Mouse (Mus musculus) stomach, embryonic 14.5 days (tissue): ENCODE measurements around the gene Eef2k. TPM values are rescaled to one million over a fixed set of nuclear protein-coding genes. Genes with fewer than 3 reads are reported as not detected.

Experiments
- ATAC-seq: fragments of 200-750 bp; cut with Nextera tagmentation; 2 replicates; pipeline ENCODE4 v1.8.0; 2017; ENCODE audit warnings: low read depth, moderate TSS enrichment; ENCODE audit not compliant: insufficient number of reproducible peaks, insufficient read depth, low FRiP score
- H3K27ac ChIP-seq: fragments of 300-500 bp; sonication (generic); 2 replicates; pipeline ENCODE4 v1.5.1; 2014; ENCODE audit warnings: mild to moderate bottlenecking, low read length, moderate library complexity, mixed read lengths
- H3K27me3 ChIP-seq: fragments of 300-500 bp; sonication (generic); 2 replicates; pipeline ENCODE4 v1.6.1; 2014; ENCODE audit warnings: low read length, control low read depth, mixed read lengths; ENCODE audit not compliant: control insufficient read depth, insufficient read depth
- H3K36me3 ChIP-seq: fragments of 300-500 bp; sonication (generic); 2 replicates; pipeline ENCODE4 v1.6.1; 2014; ENCODE audit warnings: mild to moderate bottlenecking, control low read depth, low read length, moderate library complexity, mixed read lengths; ENCODE audit not compliant: control insufficient read depth, insufficient read depth
- H3K4me1 ChIP-seq: fragments of 300-500 bp; sonication (generic); 2 replicates; pipeline ENCODE4 v1.6.1; 2014; ENCODE audit warnings: low read length, control low read depth, mixed read lengths; ENCODE audit not compliant: control insufficient read depth, insufficient read depth
- H3K4me2 ChIP-seq: fragments of 300-500 bp; sonication (generic); replicated peaks from 2 replicates; pipeline ENCODE4 v1.6.1; 2014; ENCODE audit warnings: low read depth, low read length, control low read depth
- H3K4me3 ChIP-seq: fragments of 300-500 bp; sonication (generic); 2 replicates; pipeline ENCODE4 v1.5.1; 2014; ENCODE audit warnings: low read depth, low read length, control low read depth
- H3K9ac ChIP-seq: fragments of 300-500 bp; sonication (generic); replicated peaks from 2 replicates; pipeline ENCODE4 v1.6.1; 2014; ENCODE audit warnings: low read depth, mild to moderate bottlenecking, control low read depth, low read length, moderate library complexity, mixed read lengths
- H3K9me3 ChIP-seq: fragments of 300-500 bp; sonication (generic); 2 replicates; pipeline ENCODE4 v1.6.1; 2016; ENCODE audit warnings: low read depth, low read length, control low read depth; ENCODE audit not compliant: control insufficient read depth
- WGBS: fragments of 180-500 bp; shearing (Covaris S2); extraction: QIAGEN DNeasy Blood & Tissue Kit; methylation state at CpG from one replicate; pipeline ENCODE4 v1.1.7; 2014; 5-methylcytosine and 5-hydroxymethylcytosine counted together
- polyA plus RNA-seq: library from polyadenylated mRNA; unstranded; fragments of >200 nt; fragmentation: Nextera tagmentation; extraction: Ambion mirVana; gene quantifications from 2 replicates; pipeline ENCODE4 v1.2.1, GENCODE M21; 2014

Eef2k gene
- polyA plus RNA-seq, 1 experiment from 2014 or later, result 21.1 TPM

DNA sequence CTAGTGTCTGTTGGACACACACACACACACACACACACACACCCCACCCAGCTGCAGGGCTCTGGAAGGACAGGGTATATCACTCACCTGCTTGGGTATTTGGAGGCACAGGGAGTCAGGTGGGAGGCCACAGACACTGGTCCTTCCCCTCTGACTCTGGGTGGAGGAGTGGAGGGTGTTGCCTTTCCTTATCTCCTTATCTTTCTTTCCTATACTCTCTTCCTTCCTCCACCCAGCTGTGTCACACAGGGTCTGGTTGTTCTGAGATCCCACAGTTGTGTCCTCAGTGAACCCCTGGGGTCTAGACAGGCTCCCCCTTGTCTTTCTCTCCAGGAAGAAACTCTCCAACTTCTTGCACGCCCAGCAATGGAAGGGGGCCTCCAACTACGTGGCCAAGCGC is 37.3 kb downstream of the Eef2k start:
- ATAC-seq, result no peak
- WGBS, result 88% methylated on average over 3 of the region's 3 CpGs
- Histone ChIP-seq H3K27ac (no peak overlapping the region), H3K36me3 (peaks cover 15% of the 10 kb centered on the region), H3K4me3 (no peak overlapping the region), H3K9me3 (no peaks in the 10 kb centered on the region), H3K27me3 (no peaks in the 10 kb centered on the region), H3K4me1 (no peaks in the 10 kb centered on the region), H3K4me2 (no peak overlapping the region), H3K9ac (no peak overlapping the region)

DNA sequence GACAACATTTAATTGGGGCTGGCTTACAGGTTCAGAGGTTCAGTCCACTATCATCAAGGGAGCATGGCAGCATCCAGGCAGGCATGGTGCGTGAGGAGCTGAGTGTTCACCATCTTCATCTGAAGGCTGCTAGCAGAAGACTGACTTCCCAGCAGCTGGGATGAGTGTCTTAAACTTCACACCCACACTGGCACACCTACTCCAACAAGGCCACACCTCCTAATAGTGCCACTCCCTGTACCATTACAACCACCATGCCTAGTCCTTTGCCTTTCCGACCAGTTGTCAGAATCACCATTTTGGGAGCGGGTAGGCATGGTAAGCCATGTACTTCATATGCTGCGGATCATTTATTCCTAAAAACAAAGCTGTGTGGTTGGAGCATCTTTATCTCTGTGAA is 38.1 kb downstream of the Eef2k start:
- 97% methylated on average over 4 of the region's 4 CpGs for WGBS
- H3K4me3 ChIP-seq, result no peak overlapping the region
- no peaks in the 10 kb centered on the region for H3K9me3 ChIP-seq
- no peak overlapping the region for H3K4me2 ChIP-seq
- no peaks in the 10 kb centered on the region for H3K4me1 ChIP-seq
- H3K36me3 ChIP-seq, result peaks cover 19% of the 10 kb centered on the region
- no peak for ATAC-seq
- H3K9ac ChIP-seq, result no peak overlapping the region
- no peak overlapping the region for H3K27ac ChIP-seq
- H3K27me3 ChIP-seq, result no peaks in the 10 kb centered on the region

GRCm38 (mm10) chr7:120881451-120881850 is 38.8 kb downstream of the Eef2k start:
- no peak overlapping the region for H3K27ac ChIP-seq
- H3K4me2 ChIP-seq, result no peak overlapping the region
- no peak for ATAC-seq
- no peaks in the 10 kb centered on the region for H3K4me1 ChIP-seq
- no peak overlapping the region for H3K9ac ChIP-seq
- no peak overlapping the region for H3K4me3 ChIP-seq
- H3K36me3 ChIP-seq, result peaks cover 26% of the 10 kb centered on the region
- no peaks in the 10 kb centered on the region for H3K27me3 ChIP-seq
- no peaks in the 10 kb centered on the region for H3K9me3 ChIP-seq
- 70% methylated on average over 2 of the region's 2 CpGs for WGBS

DNA sequence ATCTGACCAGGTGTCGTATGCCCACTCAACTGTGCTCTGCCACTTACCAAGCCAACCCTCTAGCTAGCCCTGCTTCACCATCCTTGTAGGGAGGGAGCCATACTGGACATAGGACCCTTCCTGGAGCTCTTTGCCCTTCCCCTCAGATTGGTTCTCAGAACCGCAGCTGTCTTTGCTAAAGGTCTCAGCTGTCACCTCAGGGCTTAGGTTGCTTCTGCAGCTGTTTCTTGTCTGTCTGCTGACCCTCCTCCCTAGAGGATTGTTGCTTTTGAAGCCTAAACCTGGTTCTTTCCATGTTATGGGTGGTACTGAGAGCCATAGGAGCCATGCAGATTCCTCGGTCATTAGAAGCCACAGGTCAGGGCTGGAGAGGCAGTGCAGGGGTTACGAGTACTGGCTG is 40.0 kb downstream of the Eef2k start:
- ATAC-seq, result no peak
- 70% methylated on average over 4 of the region's 4 CpGs for WGBS
- peaks cover 31% of the 10 kb centered on the region for H3K36me3 ChIP-seq
- H3K9ac ChIP-seq, result no peak overlapping the region
- no peak overlapping the region for H3K4me3 ChIP-seq
- H3K4me2 ChIP-seq, result no peak overlapping the region
- H3K27ac ChIP-seq, result no peak overlapping the region
- no peaks in the 10 kb centered on the region for H3K9me3 ChIP-seq
- no peaks in the 10 kb centered on the region for H3K27me3 ChIP-seq
- no peaks in the 10 kb centered on the region for H3K4me1 ChIP-seq

GRCm38 (mm10) chr7:120883523-120884290 is 41.1 kb downstream of the Eef2k start:
- H3K4me3 ChIP-seq, result no peak overlapping the region
- no peak overlapping the region for H3K27ac ChIP-seq
- H3K9me3 ChIP-seq, result no peaks in the 10 kb centered on the region
- ATAC-seq, result no peak
- H3K4me2 ChIP-seq, result no peak overlapping the region
- no peak overlapping the region for H3K9ac ChIP-seq
- 83% methylated on average over 4 of the region's 4 CpGs for WGBS
- H3K27me3 ChIP-seq, result no peaks in the 10 kb centered on the region
- peaks cover 31% of the 10 kb centered on the region for H3K36me3 ChIP-seq
- no peaks in the 10 kb centered on the region for H3K4me1 ChIP-seq

DNA sequence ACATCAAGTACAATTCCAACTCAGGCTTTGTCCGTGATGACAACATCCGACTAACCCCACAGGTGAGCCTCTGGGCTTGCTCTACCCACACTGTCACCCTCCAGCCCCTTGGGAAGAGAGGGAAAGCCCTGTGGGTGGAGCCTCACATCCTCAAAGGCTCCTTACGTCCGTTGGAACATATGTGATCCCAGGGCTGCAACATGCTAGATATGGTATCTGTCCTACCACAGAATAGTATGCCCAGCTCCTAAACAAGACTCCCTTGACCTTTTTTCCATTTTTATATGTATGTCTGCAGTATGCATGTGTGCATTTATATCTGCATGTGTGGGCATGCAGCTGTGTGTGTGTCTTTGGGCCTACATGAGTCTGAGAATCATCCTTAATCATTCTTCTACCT is 42.1 kb downstream of the Eef2k start:
- Histone ChIP-seq H3K4me1 (no peaks in the 10 kb centered on the region), H3K27ac (no peak overlapping the region), H3K36me3 (peaks cover 35% of the 10 kb centered on the region), H3K27me3 (no peaks in the 10 kb centered on the region), H3K9ac (no peak overlapping the region), H3K4me2 (no peak overlapping the region), H3K4me3 (no peak overlapping the region), H3K9me3 (no peaks in the 10 kb centered on the region)
- 93% methylated on average over 4 of the region's 4 CpGs for WGBS
- no peak for ATAC-seq

DNA sequence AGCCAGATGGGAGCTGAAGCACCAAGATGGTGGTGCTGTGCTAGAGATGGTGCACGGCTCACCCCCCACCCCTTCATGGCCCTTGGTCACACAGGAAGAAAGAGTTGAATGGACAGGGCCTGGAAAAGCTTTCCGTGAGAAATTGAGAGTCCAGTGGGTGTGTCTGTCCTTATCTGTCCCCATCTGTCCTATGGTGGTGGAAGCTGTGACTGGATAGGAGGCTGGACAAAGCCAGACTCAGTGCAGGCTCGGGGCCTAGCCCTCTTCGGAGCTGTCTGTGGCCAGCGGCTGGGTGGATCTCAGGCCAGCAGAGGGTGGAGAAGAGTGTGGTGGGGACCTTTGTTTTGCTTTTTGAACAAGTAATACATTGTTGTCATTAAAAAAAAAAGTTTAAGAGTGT is 50.5 kb downstream of the Eef2k start:
- no peaks in the 10 kb centered on the region for H3K4me1 ChIP-seq
- no peaks in the 10 kb centered on the region for H3K9me3 ChIP-seq
- no peak overlapping the region for H3K4me2 ChIP-seq
- 69% methylated on average over 5 of the region's 5 CpGs for whole genome bisulfite sequencing
- H3K4me3 ChIP-seq, result no peak overlapping the region
- no peak overlapping the region for H3K27ac ChIP-seq
- H3K36me3 ChIP-seq, result peaks cover 13% of the 10 kb centered on the region
- H3K27me3 ChIP-seq, result no peaks in the 10 kb centered on the region
- no peak overlapping the region for H3K9ac ChIP-seq
- 0 out of 2 replicates have a peak, but pooled peaks have one; percentile 42 for ATAC-seq

DNA sequence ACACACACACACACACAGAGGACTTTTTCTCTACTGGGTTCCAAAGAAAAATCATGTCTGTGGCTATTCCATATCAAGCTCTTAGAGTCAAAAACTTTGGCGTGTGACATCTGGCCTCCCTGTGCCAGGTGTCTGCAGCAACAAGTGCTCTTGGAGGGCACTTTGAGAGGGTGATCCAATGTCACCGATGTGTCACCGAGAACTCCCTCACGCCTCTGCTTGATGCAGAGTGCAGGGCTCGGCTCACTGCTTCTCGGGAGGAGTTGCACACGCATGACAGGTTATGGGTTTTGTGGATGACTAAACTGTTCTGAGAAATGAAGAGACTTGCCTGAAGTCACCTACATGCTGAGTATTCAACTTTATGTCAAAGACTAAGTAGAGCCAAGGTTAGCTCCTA is 54.4 kb downstream of the Eef2k start:
- Histone ChIP-seq H3K27ac (no peak overlapping the region), H3K9ac (no peak overlapping the region), H3K4me2 (no peak overlapping the region), H3K36me3 (peaks cover 11% of the 10 kb centered on the region), H3K9me3 (no peaks in the 10 kb centered on the region), H3K4me3 (no peak overlapping the region), H3K27me3 (no peaks in the 10 kb centered on the region), H3K4me1 (no peaks in the 10 kb centered on the region)
- ATAC-seq, result no peak
- WGBS, result 96% methylated on average over 7 of the region's 7 CpGs
